Mouse (Mus musculus) heart, postnatal 0 days (tissue): ENCODE results near the gene Lcat. TPM values are rescaled to one million over a fixed set of nuclear protein-coding genes. Genes with fewer than 3 reads are reported as not detected.

ENCODE experiments used
- ATAC-seq: fragments of 200-750 bp; cut with Nextera tagmentation; 2 replicates; pipeline ENCODE4 v1.8.0; 2017; ENCODE audit warnings: low read depth, moderate number of reproducible peaks, moderate library complexity; ENCODE audit not compliant: insufficient read depth
- DNase-seq: peaks from one replicate; pipeline ENCODE4 v3.0.0-alpha.2; 2016; ENCODE audit warnings: low spot score
- H3K27ac ChIP-seq: fragments of 300-500 bp; sonication (generic); 2 replicates; pipeline ENCODE4 v1.5.1; 2014; ENCODE audit warnings: low read depth, mild to moderate bottlenecking
- H3K27me3 ChIP-seq: fragments of 300-500 bp; sonication (generic); 2 replicates; pipeline ENCODE4 v1.6.1; 2014; ENCODE audit warnings: low read length, mixed read lengths; ENCODE audit not compliant: control insufficient read depth, insufficient read depth
- H3K36me3 ChIP-seq: fragments of 300-500 bp; sonication (generic); replicated peaks from 2 replicates; pipeline ENCODE4 v1.6.1; 2014; ENCODE audit warnings: low read length, mixed read lengths; ENCODE audit not compliant: control insufficient read depth, insufficient read depth
- H3K4me1 ChIP-seq: fragments of 300-500 bp; sonication (generic); 2 replicates; pipeline ENCODE4 v1.6.1; 2014; ENCODE audit warnings: antibody characterized with exemption; ENCODE audit not compliant: control insufficient read depth, insufficient read depth
- H3K4me2 ChIP-seq: fragments of 300-500 bp; sonication (generic); 2 replicates; pipeline ENCODE4 v1.6.1; 2014; ENCODE audit warnings: low read depth, mild to moderate bottlenecking, low read length, moderate library complexity
- H3K4me3 ChIP-seq: fragments of 300-500 bp; sonication (generic); 2 replicates; pipeline ENCODE4 v1.5.1; 2014; ENCODE audit warnings: low read depth, low read length
- H3K9ac ChIP-seq: fragments of 300-500 bp; sonication (generic); replicated peaks from 2 replicates; pipeline ENCODE4 v1.6.1; 2014; ENCODE audit warnings: low read depth, low read length, mixed read lengths
- H3K9me3 ChIP-seq: fragments of 300-500 bp; sonication (generic); replicated peaks from 2 replicates; pipeline ENCODE4 v1.6.1; 2016; ENCODE audit warnings: low read length; ENCODE audit not compliant: control insufficient read depth
- CTCF ChIP-seq: IDR thresholded peaks from 2 replicates; pipeline ENCODE4 v1.5.1; 2016; ENCODE audit warnings: antibody characterized with exemption, control low read depth, low read depth
- EP300 ChIP-seq: IDR thresholded peaks from 2 replicates; pipeline ENCODE4 v1.6.1; 2016; ENCODE audit warnings: antibody characterized with exemption, low read depth
- WGBS: fragments of 180-500 bp; shearing (Covaris S2); extraction: QIAGEN DNeasy Blood & Tissue Kit; methylation state at CpG from one replicate; pipeline ENCODE4 v1.1.7; 2014; 5-methylcytosine and 5-hydroxymethylcytosine counted together
- polyA plus RNA-seq: library from polyadenylated mRNA; unstranded; fragments of >200 nt; fragmentation: Nextera tagmentation; extraction: Ambion mirVana; gene quantifications from 2 replicates; pipeline ENCODE4 v1.2.1, GENCODE M21; 2015
- total RNA-seq: library from RNA; depleted of rRNA; stranded (reverse); fragments of >200 nt; gene quantifications from 2 replicates; pipeline ENCODE4 v1.2.3, GENCODE M21; 2014; ENCODE audit warnings: low replicate concordance

Gene Lcat
- total and polyA plus RNA-seq, 2 experiments from 2014 or later: 0.51 TPM; not detected in 1

- WGBS: 75% methylated on average over 1 of the region's 1 CpGs
- no peaks in the 10 kb centered on the region for H3K36me3 ChIP-seq
- H3K27me3 ChIP-seq: no peaks in the 10 kb centered on the region
- no peak overlapping the region for H3K9ac ChIP-seq
- no peak for TF ChIP-seq EP300
- no peak for TF ChIP-seq CTCF
- no peak for DNase-seq
- no peak overlapping the region for H3K4me2 ChIP-seq
- H3K4me1 ChIP-seq: no peaks in the 10 kb centered on the region
- H3K9me3 ChIP-seq: no peaks in the 10 kb centered on the region
- no peak overlapping the region for H3K27ac ChIP-seq
- no peak overlapping the region for H3K4me3 ChIP-seq
- ATAC-seq: no peak
Observed at GRCm38 (mm10) chr8:105981146-105981545, 38.0 kb upstream of the Lcat start.

GRCm38 (mm10) chr8:105979325-105979724, 36.1 kb upstream of the Lcat start, which contains the start of gene Dpep3:
Dpep3 (minus strand) TSS chr8:105979429.
- Histone ChIP-seq H3K9ac (no peak within 1 kb of the TSS), H3K27me3 (no peaks in the 10 kb centered on the region), H3K4me2 (no peak within 1 kb of the TSS), H3K36me3 (no peaks in the 10 kb centered on the region), H3K27ac (no peak within 1 kb of the TSS), H3K4me1 (no peaks in the 10 kb centered on the region), H3K9me3 (no peaks in the 10 kb centered on the region), H3K4me3 (no peak within 1 kb of the TSS)
- WGBS: 89% methylated on average over 15 of the region's 15 CpGs
- ATAC-seq (no peak), DNase-seq (no peak)
- TF ChIP-seq CTCF (no peak), EP300 (no peak)

GRCm38 (mm10) chr8:105975363-105975762, 32.2 kb upstream of the Lcat start:
- no peaks in the 10 kb centered on the region for H3K4me1 ChIP-seq
- ATAC-seq: no peak

GRCm38 (mm10) chr8:105971019-105971720, 28.0 kb upstream of the Lcat start:
- Histone ChIP-seq H3K4me3 (no peak overlapping the region), H3K27me3 (no peaks in the 10 kb centered on the region), H3K9me3 (no peaks in the 10 kb centered on the region), H3K4me2 (no peak overlapping the region), H3K27ac (no peak overlapping the region), H3K36me3 (no peaks in the 10 kb centered on the region), H3K9ac (no peak overlapping the region), H3K4me1 (peaks cover 11% of the 10 kb centered on the region; the same call in 1 of the 2 replicates)
- WGBS: 75% methylated on average over 8 of the region's 8 CpGs
- DNase-seq (no peak), ATAC-seq (no peak)
- no peak for TF ChIP-seq CTCF
- TF ChIP-seq EP300: no peak

More at GRCm38 (mm10) chr8:105975363-105975762, 32.2 kb upstream of the Lcat start:
- H3K27me3 ChIP-seq: no peaks in the 10 kb centered on the region
- no peak overlapping the region for H3K9ac ChIP-seq
- H3K4me3 ChIP-seq: no peak overlapping the region
- no peaks in the 10 kb centered on the region for H3K36me3 ChIP-seq
- no peak overlapping the region for H3K27ac ChIP-seq
- WGBS: 63% methylated on average over 7 of the region's 7 CpGs
- no peak for DNase-seq
- TF ChIP-seq EP300 (no peak), CTCF (no peak)
- no peak overlapping the region for H3K4me2 ChIP-seq
- H3K9me3 ChIP-seq: no peaks in the 10 kb centered on the region

GRCm38 (mm10) chr8:105969367-105969766, 26.2 kb upstream of the Lcat start:
- H3K9me3 ChIP-seq: no peaks in the 10 kb centered on the region
- no peak overlapping the region for H3K4me3 ChIP-seq
- no peak overlapping the region for H3K9ac ChIP-seq
- H3K4me1 ChIP-seq: peaks cover 19% of the 10 kb centered on the region
- WGBS: 69% methylated on average over 1 of the region's 1 CpGs
- ATAC-seq: no peak
- no peak overlapping the region for H3K4me2 ChIP-seq
- H3K27me3 ChIP-seq: no peaks in the 10 kb centered on the region
- no peaks in the 10 kb centered on the region for H3K36me3 ChIP-seq
- DNase-seq: no peak
- TF ChIP-seq EP300 (no peak), CTCF (no peak)
- H3K27ac ChIP-seq: no peak overlapping the region
